Mouse (Mus musculus) lung, postnatal 0 days (tissue): ENCODE measurements around the gene Prrt1. TPM values are rescaled to one million over a fixed set of nuclear protein-coding genes. Genes with fewer than 3 reads are reported as not detected.

ENCODE experiments used
- ATAC-seq: fragments of 200-750 bp; cut with Nextera tagmentation; 2 replicates; pipeline ENCODE4 v1.8.0; 2017; ENCODE audit warnings: moderate library complexity
- DNase-seq: peaks from one replicate; pipeline ENCODE4 v3.0.0-alpha.2; 2016; ENCODE audit warnings: low spot score
- H3K27ac ChIP-seq: fragments of 300-500 bp; sonication (generic); 2 replicates; pipeline ENCODE4 v1.5.1; 2014; ENCODE audit warnings: antibody characterized with exemption, mild to moderate bottlenecking, low read length, mixed read lengths
- H3K27me3 ChIP-seq: fragments of 300-500 bp; sonication (generic); replicated peaks from 2 replicates; pipeline ENCODE4 v1.6.1; 2014; ENCODE audit warnings: low read length, mixed read lengths; ENCODE audit not compliant: insufficient read depth
- H3K36me3 ChIP-seq: fragments of 300-500 bp; sonication (generic); 2 replicates; pipeline ENCODE4 v1.6.1; 2014; ENCODE audit warnings: low read length, mixed read lengths; ENCODE audit not compliant: insufficient read depth
- H3K4me1 ChIP-seq: fragments of 300-500 bp; sonication (generic); 2 replicates; pipeline ENCODE4 v1.6.1; 2014; ENCODE audit warnings: antibody characterized with exemption, low read depth, low read length, mixed read lengths; ENCODE audit not compliant: insufficient read depth
- H3K4me2 ChIP-seq: fragments of 300-500 bp; sonication (generic); replicated peaks from 2 replicates; pipeline ENCODE4 v1.6.1; 2014; ENCODE audit warnings: low read depth, mild to moderate bottlenecking, low read length, moderate library complexity, mixed read lengths
- H3K4me3 ChIP-seq: fragments of 300-500 bp; sonication (generic); 2 replicates; pipeline ENCODE4 v1.5.1; 2014; ENCODE audit warnings: low read depth, low read length
- H3K9ac ChIP-seq: fragments of 300-500 bp; sonication (generic); replicated peaks from 2 replicates; pipeline ENCODE4 v1.6.1; 2014; ENCODE audit warnings: low read depth, mild to moderate bottlenecking
- H3K9me3 ChIP-seq: fragments of 300-500 bp; sonication (generic); 2 replicates; pipeline ENCODE4 v1.6.1; 2016; ENCODE audit warnings: low read length, mixed read lengths
- CTCF ChIP-seq: IDR thresholded peaks from 2 replicates; pipeline ENCODE4 v1.5.1; 2016; ENCODE audit warnings: antibody characterized with exemption, mild to moderate bottlenecking
- EP300 ChIP-seq: IDR thresholded peaks from 2 replicates; pipeline ENCODE4 v1.6.1; 2016; ENCODE audit warnings: antibody characterized with exemption, mild to moderate bottlenecking, control low read depth
- WGBS: fragments of 180-500 bp; shearing (Covaris S2); extraction: QIAGEN DNeasy Blood & Tissue Kit; methylation state at CpG from one replicate; pipeline ENCODE4 v1.1.7; 2014; 5-methylcytosine and 5-hydroxymethylcytosine counted together
- polyA plus RNA-seq: library from polyadenylated mRNA; unstranded; fragments of >200 nt; fragmentation: Nextera tagmentation; extraction: Ambion mirVana; gene quantifications from 2 replicates; pipeline ENCODE4 v1.2.1, GENCODE M21; 2015

Gene Prrt1
- 0.27 and 0.29 TPM in 2 replicates for polyA plus RNA-seq

DNA sequence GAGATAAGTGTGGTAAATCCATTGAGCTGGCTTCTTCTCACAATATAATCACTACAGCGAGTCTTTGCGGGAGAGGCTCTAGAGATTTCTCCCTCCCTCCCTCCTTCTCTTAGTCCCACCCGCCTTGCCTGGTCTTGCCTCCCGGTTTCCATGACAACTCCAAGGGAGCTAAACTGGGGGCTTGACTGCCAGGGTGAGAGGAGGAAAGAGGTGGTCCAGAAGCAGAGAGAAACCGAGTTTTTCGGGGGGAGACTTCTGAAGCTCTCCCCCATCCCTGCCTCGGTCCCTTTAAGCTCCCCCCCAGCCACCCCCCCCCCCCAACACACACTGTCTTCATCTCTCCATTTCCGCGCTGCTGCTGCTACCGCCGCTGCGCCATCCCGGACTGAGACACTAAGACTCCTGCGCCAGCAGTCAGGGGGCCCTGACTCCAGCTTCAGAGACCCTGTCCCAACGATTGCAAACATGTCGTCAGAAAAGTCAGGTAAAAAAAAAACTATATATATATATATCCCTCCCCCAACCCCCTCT is at the start of gene Prrt1:
TSS of gene Prrt1 (plus strand) at position 313 of the 531 bp plus-strand sequence.
- H3K27me3 ChIP-seq, result peaks cover 38% of the 10 kb centered on the region
- H3K36me3 ChIP-seq, result no peaks in the 10 kb centered on the region
- DNase-seq (no peak), ATAC-seq (no peak)
- no peaks in the 10 kb centered on the region for H3K9me3 ChIP-seq
- H3K4me2 ChIP-seq, result peak within 1 kb of the TSS; percentile 62
- 0 out of 2 replicates have a peak within 1 kb of the TSS, but pooled peaks have one; percentile 46 for H3K9ac ChIP-seq
- H3K4me3 ChIP-seq, result peak within 1 kb of the TSS; percentile 60
- TF ChIP-seq CTCF (no peak), EP300 (no peak)
- H3K4me1 ChIP-seq, result peaks cover 21% of the 10 kb centered on the region; the same call in 1 of the 2 replicates
- WGBS, result 5% methylated on average over 16 of the region's 16 CpGs
- peak within 1 kb of the TSS; percentile 90; the same call in 1 of the 2 replicates for H3K27ac ChIP-seq

DNA sequence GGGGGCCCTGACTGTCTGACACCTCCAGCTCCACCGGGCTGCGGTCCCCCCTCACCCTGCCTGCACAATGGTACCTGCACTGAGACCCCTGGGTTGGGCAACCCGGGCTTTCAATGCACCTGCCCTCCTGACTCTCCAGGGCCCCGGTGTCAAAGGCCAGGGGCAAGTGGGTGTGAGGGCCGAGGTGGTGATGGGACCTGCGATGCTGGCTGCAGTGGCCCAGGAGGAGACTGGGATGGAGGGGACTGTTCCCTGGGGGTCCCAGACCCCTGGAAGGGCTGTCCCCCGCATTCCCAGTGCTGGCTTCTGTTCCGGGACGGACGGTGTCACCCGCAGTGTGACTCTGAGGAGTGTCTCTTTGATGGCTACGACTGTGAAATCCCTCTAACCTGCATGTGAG is 46.8 kb upstream of the Prrt1 start:
- Histone ChIP-seq H3K4me1 (0 out of 2 replicates have a peak, but pooled peaks cover 4% of the 10 kb centered on the region), H3K27ac (no peak overlapping the region), H3K4me3 (no peak overlapping the region), H3K36me3 (no peaks in the 10 kb centered on the region), H3K9me3 (no peaks in the 10 kb centered on the region), H3K27me3 (no peaks in the 10 kb centered on the region), H3K4me2 (no peak overlapping the region), H3K9ac (no peak overlapping the region)
- TF ChIP-seq EP300, result no peak
- TF ChIP-seq CTCF, result no peak
- no peak for DNase-seq
- no peak for ATAC-seq
- WGBS, result 80% methylated on average over 12 of the region's 12 CpGs

DNA sequence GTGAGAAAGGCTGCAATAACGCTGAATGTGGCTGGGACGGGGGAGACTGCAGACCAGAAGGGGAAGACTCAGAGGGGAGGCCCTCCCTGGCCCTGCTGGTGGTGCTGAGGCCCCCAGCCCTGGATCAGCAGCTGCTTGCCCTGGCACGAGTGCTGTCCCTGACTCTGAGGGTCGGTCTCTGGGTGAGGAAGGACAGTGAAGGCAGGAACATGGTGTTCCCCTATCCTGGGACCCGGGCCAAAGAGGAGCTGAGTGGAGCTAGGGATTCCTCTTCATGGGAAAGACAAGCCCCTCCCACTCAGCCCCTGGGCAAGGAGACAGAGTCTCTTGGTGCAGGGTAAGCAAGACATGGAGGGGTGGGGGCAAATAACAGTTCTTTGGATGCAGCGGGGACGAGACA is 45.9 kb upstream of the Prrt1 start:
- Histone ChIP-seq H3K36me3 (no peaks in the 10 kb centered on the region), H3K4me2 (no peak overlapping the region), H3K27me3 (no peaks in the 10 kb centered on the region), H3K4me1 (peaks cover 8% of the 10 kb centered on the region; the same call in 1 of the 2 replicates), H3K4me3 (no peak overlapping the region), H3K9ac (no peak overlapping the region), H3K9me3 (no peaks in the 10 kb centered on the region), H3K27ac (no peak overlapping the region)
- WGBS, result 50% methylated on average over 7 of the region's 7 CpGs
- TF ChIP-seq CTCF (no peak), EP300 (no peak)
- ATAC-seq (no peak; the same call in 1 of the 2 replicates), DNase-seq (peak; percentile 58)

DNA sequence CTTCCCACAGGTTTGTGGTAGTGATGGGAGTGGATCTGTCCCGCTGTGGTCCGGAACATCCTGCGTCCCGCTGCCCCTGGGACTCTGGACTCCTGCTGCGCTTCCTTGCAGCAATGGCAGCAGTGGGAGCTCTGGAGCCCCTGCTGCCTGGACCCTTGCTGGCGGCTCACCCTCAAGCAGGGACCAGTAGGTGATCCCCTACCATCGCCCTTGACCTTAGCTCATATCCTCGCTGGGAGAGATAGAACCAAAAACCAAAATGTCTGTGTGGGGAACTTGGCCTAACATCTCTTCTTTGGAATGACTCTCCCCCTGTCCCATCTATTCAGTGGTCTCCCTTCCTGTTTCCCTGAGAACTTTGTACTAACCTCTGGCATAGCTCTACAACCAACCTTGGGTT is 45.5 kb upstream of the Prrt1 start:
- no peak for ATAC-seq

DNA sequence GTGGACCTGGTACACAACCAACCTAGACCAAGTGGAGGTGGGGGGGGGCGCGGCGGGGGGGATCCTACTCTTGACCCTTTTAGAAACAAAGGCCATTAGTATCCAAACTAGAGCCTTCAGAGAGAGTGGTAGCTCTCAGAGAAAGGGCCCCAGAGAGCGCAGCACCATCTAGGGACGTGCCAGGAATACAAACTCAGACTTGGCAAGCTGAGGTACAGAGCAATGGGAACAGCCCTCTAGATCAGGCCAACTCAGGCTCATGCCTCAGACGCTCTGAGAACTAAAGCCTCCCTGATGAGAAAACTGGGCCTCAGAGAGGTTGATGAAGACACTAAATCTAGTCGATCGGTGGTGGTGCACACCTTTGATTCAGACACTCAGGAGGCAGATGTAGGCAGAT is 44.2 kb upstream of the Prrt1 start:
- H3K36me3 ChIP-seq, result no peaks in the 10 kb centered on the region
- no peak overlapping the region for H3K4me3 ChIP-seq
- no peak for DNase-seq
- no peaks in the 10 kb centered on the region for H3K27me3 ChIP-seq
- 90% methylated on average over 8 of the region's 8 CpGs for WGBS
- no peaks in the 10 kb centered on the region for H3K9me3 ChIP-seq
- H3K4me2 ChIP-seq, result no peak overlapping the region
- H3K27ac ChIP-seq, result no peak overlapping the region
- H3K4me1 ChIP-seq, result peaks cover 22% of the 10 kb centered on the region; the same call in 1 of the 2 replicates
- TF ChIP-seq EP300 (no peak), CTCF (no peak)
- no peak for ATAC-seq
- H3K9ac ChIP-seq, result no peak overlapping the region

More for the DNA sequence above, 45.5 kb upstream of the Prrt1 start:
- TF ChIP-seq EP300 (no peak), CTCF (no peak)
- H3K27me3 ChIP-seq, result no peaks in the 10 kb centered on the region
- H3K27ac ChIP-seq, result no peak overlapping the region
- no peaks in the 10 kb centered on the region for H3K36me3 ChIP-seq
- 97% methylated on average over 8 of the region's 8 CpGs for WGBS
- DNase-seq, result no peak
- H3K9me3 ChIP-seq, result no peaks in the 10 kb centered on the region
- no peak overlapping the region for H3K4me2 ChIP-seq
- H3K9ac ChIP-seq, result no peak overlapping the region
- H3K4me3 ChIP-seq, result no peak overlapping the region
- peaks cover 13% of the 10 kb centered on the region; the same call in 1 of the 2 replicates for H3K4me1 ChIP-seq

DNA sequence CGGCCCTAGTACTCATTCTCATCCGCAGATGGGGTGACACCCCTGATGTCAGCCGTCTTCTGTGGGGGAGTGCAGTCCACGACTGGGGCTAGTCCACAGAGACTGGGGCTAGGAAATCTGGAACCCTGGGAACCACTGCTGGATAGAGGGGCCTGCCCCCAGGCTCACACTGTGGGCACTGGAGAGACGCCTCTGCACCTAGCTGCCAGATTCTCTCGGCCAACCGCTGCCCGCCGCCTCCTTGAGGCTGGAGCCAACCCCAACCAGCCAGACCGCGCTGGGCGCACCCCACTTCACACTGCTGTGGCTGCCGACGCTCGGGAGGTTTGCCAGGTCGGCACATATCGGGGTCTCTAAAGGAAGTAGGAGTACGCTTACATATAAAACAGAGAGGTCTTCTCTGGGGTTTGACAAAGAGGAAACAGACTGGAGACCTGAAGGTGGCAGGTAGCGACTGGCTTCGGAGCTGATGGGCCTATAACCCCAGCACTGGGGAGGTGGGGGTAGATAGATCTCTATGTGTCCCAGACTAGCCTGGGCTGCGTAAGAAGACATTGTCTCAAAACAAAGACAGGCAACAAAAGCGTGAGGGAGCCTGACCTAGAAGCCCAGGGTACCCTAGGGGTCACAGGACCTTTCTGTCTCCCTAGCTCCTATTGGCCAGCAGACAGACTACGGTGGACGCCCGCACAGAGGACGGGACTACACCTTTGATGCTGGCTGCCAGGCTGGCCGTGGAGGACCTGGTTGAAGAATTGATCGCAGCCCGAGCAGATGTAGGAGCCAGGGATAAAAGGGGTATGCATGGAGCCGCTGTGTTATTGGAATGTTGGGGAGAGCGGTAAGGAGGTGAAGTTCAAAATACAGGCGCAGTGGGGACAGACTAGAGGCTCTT is 43.2 kb upstream of the Prrt1 start:
- Histone ChIP-seq H3K9ac (peak overlapping the region; percentile 8; the same call in 1 of the 2 replicates), H3K4me3 (peak overlapping the region; percentile 50; the same call in 1 of the 2 replicates), H3K4me1 (peaks cover 30% of the 10 kb centered on the region; the same call in 1 of the 2 replicates), H3K27me3 (no peaks in the 10 kb centered on the region), H3K4me2 (peak overlapping the region; percentile 94), H3K36me3 (no peaks in the 10 kb centered on the region), H3K9me3 (no peaks in the 10 kb centered on the region), H3K27ac (peak overlapping the region; percentile 89)
- TF ChIP-seq CTCF (no peak), EP300 (no peak)
- DNase-seq, result no peak
- 23% methylated on average over 32 of the region's 32 CpGs for WGBS
- ATAC-seq, result no peak
